Mouse (Mus musculus) lung, postnatal 4 days (tissue): ENCODE data around the gene Kmt2e.
A peak's percentile ranks its signal among the peaks of the same experiment; 100 is the strongest.
"Not testable (repeated sequence)": the region's sequence is repeated elsewhere in the genome, so short reads cannot be mapped to it uniquely, and the experiment has no call there.

Experiments
- DNase-seq, 2 experiments: peaks; one replicate each; pipeline ENCODE4 v3.0.0; 2021

Kmt2e gene

DNA sequence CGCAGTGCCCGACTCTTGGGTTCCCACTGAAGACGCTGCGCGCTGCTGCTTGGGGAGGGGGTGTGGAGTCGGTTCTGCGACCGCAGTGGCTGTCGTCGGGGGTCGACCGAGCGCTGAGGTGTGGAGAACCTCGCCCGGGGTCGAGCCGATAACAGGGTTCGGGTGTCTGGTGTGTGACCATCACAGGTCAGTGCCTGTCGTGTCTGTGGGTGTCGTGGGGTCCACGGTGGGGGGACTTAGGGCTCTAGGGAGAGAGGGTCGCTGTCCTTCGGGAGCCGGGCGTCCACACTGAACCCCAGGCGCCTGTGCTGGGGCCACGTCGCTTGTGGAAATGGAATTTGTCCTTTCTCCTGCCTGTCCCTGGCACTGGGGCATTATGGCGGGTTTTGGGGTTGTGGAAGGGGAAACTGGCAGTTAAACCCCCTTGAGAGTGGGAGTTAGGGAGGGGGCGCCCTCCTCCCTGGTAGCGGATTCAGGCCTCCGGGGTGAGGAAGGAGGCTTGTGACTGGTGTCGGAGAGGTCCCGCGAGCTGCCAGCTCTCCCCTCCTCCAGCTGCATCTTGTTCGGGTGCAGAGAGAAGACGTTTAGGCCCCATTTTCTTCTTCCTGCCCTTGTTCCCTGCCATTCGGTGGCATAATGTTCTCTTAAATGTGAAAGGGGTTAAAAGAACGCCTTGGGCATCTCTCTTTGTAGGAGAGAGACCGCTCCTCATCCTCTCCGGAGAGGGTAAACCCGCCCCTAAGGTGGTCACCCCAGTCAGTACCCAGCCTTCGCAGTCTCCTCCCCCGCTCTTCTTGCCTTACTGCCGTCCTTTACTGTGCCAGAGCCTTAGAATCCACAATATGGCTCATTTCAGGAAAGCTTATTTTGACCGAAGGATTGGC is 599 bp downstream of the Kmt2e start:
- DNase-seq, result peak; percentile 69 to 73

DNA sequence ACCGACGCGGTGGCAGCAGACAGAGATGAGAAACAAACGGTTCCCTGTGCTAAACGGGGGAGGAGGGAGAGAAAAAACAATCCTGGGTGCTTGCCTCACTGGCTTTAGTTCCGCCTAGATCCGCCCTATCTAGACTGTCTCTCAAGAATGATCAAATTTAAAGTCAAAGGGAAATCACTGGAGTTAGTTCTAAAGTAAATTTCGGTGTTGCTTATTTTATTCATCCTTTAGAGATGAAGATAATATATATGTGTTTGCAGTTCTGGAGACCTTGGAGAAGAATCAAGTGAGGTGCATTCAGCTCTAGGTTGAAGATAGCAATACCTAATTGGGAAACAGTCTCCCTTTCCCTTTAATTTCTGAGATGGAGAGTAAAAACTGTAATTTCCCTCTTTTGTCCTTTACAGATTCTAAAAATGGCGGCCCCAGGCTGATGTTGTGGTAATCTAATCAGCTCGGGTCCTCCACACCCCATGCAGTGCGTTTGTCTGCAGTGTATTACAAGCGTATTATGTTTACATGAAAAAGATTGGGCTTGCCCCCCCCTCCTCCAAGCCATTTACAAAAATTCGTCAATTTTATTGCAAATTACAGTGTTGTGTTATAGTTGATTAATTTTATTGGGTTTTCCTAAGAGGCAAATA is 1.4 kb downstream of the Kmt2e start:
- peak in 1 of 2 experiments; percentile 25 for DNase-seq

DNA sequence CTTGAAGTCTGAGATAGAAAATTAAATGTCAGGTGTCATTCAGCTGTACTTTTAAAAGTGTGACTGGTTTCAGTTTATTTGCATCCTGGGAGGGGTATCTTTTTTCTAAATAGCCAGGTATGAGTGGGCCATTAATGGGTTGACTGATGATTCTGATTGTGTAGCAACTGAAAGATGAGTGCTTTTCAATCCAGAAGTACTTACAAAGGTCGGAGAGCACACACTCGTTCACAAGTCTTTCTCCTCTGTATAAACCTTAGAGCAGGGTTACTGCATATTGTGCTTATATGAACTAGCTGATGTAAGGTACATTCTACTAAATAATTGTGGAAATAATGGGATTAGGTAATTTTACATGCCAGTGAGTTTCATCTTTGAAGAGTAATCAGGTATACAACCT is 2.5 kb downstream of the Kmt2e start:
- no peak for DNase-seq

- no peak for DNase-seq
Observed at GRCm38 (mm10) chr5:23439857-23440256, 5.6 kb downstream of the Kmt2e start.

- no peak for DNase-seq
Observed at GRCm38 (mm10) chr5:23440572-23440971, 6.3 kb downstream of the Kmt2e start.

- DNase-seq, result no peak
Observed at GRCm38 (mm10) chr5:23441916-23442315, 7.7 kb downstream of the Kmt2e start.

GRCm38 (mm10) chr5:23444411-23444810 is 10.2 kb downstream of the Kmt2e start:
- no peak for DNase-seq

DNA sequence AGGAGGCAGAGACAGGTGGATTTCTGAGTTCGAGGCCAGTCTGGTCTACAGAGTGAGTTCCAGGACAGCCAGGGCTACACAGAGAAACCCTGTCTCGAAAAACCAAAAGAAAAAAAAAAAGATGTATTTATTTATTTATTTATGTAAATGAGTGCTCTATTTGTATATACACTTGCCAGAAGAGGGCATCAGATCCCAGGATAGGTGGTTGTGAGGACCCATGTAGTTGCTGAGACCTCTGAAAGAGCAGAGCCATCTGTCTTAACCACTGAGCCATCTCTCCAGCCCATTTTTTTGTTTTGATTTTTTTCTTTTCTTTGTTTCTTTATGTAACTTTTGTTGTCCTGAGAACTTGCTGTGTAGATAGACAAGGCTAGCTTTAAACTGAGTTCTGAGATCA is 19.3 kb downstream of the Kmt2e start:
- not testable (repeated sequence) for DNase-seq

DNA sequence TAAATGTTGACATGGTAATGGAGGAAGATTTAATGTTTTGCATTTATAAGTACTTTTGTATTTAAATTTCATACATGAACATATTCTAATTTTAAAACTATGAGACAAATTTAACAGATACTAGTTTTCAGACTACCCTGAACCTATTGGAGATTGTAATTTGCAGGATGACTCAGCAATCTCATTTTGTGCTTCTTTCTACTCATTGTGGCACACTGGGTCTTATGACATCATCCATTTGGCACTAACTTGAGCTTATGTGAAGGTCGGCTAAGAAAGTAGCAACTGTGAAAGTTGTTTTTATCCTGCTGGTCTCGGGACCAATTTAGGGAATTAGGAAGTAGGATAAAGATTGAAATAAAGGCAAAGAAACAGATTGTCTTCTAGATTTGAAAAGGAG is 27.4 kb downstream of the Kmt2e start:
- DNase-seq, result no peak

- DNase-seq, result no peak
Observed at GRCm38 (mm10) chr5:23464247-23464646, 30.0 kb downstream of the Kmt2e start.

DNA sequence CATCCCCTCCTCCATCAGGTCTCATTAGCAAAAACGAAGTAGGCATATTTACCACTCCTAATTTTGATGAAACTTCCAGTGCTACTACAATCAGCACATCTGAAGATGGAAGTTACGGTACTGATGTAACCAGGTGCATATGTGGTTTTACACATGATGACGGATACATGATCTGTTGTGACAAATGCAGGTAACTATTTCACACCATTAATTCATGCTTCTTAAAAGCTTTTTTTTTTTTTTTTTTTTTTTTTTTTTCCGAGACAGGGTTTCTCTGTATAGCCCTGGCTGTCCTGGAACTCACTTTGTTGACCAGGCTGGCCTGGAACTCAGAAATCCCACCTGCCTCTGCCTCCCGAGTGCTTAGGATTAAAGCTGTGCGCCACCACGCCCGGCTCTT is 30.5 kb downstream of the Kmt2e start:
- DNase-seq, result no peak

DNA sequence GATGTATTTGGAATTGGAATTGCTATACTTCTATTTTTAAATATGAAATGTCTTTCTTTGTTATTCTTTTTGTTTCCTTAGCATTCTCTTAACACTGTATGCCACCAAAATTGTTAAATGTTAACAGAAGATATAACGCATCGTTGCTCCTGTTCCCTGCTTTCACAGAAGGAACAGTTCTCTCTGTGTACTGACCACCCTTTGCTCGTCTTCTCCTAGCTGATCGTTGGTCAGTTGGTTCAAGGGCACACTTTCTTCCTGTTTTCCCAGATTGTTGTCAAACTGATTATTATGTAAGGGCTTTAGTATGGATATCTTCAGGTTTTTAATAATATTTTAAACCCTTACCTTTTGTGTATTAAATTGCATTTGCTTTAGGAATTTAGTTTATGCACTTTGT is 32.3 kb downstream of the Kmt2e start:
- DNase-seq, result no peak

GRCm38 (mm10) chr5:23473098-23473873 is 39.0 kb downstream of the Kmt2e start:
- DNase-seq, result no peak

DNA sequence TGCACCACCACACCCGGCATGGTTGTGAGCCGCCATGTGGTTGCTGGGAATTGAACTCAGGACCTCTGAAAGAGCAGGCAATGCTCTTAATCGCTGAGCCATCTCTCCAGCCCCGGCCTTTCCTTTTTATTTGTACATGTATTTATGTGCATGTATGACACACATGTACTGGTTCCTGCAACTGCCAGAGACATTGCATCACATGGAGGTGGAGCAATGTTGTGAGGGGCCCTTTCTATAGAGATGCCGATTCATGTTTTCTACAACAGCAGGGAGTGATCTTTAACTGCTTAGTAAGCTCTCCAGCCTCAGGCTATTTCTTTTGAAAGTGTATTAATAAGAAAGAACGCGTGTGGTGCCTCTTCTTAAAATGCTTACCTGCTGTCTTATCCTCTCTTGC is 49.6 kb downstream of the Kmt2e start:
- DNase-seq, result no peak

DNA sequence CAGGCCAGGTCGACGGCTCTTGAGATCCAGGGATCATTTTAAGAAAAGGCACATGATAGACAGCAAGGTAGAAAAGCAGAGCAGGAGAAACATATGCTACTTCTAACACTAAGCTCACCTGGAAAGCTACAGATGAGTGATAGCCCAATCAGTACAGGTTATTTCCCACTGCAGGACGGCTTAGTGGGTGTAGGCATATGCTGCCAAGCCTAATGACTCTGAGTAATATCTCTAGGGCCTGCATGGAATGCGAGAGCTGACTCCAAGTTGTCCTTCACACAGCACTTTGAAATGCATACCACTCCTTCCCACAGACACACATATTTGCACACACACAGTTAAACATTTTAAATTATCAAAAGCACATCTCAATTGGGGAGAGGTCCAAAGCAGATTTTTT is 55.0 kb downstream of the Kmt2e start:
- DNase-seq, result no peak

DNA sequence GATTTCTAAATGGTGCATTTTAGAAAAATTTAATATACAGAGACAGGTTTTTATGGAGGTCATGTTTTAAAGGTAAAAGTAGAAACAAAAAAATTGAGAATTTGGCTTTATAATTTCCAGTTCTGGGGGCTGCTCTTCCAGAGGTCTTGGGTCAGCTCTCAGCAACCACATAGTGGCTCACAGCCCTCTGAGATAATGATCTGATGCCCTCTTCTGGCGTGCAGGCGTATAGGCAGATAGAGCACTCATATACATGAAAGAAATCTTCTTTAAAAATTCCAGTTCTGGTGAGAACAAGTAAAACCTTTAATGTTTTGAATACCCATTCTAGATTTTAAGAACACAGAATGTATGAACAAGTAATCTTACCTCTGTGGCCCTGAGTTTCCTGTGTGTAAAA is 56.6 kb downstream of the Kmt2e start:
- no peak for DNase-seq

GRCm38 (mm10) chr5:23496396-23496795 is 62.2 kb downstream of the Kmt2e start:
- DNase-seq, result no peak

DNA sequence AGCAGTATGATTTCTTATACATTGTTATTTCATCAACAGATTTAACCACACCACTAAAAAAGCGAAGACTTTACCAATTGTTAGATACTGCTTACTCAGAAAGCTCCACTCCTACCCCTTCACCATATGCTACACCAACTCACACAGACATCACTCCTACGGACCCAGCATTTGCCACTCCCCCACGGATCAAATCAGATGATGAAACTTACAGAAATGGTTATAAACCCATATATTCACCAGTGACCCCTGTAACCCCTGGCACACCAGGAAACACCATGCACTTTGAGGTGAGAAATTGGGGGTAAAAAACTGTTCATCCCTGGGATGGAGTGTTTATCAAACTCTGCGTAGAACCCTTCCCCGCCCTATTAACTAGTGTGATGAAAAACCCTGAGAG is 62.7 kb downstream of the Kmt2e start:
- DNase-seq, result no peak

- no peak for DNase-seq
Observed at GRCm38 (mm10) chr5:23497920-23498319, 63.7 kb downstream of the Kmt2e start.

DNA sequence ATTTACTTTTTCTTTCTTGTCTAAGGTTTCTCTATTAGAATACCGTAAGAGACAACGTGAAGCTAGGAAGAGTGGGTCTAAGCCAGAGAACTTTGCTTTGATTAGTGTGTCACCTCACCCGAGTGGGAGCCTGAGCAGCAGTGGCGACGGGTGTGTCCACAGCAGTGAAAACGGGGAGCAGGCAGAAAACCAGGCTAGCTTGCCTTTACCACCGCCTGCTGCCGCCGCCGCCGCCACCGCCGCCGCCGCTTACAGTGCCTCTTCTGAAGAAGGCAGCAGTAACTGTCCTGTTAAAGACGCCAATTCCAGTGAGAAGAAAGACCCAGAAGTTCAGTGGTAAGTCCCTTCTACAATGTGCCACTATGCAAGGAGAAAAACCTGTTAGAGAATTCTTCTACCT is 65.0 kb downstream of the Kmt2e start:
- DNase-seq, result no peak

GRCm38 (mm10) chr5:23500715-23501114 is 66.5 kb downstream of the Kmt2e start:
- no peak for DNase-seq

DNA sequence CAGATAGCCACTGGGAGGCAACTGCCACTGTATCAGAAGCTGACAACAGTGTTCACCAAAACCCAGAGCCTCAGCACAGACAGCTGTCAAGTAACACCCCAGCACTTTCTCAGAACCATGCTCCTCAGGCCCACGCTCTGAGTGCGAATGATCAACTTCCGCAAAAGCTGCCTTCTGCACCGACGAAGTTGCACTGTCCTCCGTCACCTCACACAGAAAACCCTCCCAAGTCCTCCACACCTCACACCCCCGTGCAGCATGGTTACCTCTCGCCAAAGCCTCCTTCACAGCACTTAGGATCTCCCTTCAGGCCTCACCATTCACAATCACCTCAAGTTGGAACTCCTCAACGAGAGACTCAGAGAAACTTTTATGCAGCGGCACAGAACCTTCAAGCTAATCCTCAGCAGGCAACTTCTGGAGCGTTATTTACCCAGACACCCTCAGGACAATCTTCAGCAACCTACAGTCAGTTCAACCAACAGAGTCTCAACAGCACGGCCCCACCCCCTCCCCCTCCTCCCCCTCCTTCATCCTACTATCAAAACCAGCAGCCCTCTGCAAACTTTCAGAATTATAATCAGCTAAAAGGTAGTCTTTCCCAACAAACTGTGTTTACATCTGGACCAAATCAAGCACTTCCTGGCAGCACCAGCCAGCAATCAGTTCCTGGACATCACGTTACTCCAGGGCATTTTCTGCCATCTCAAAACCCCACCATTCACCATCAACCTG is 67.5 kb downstream of the Kmt2e start:
- DNase-seq, result no peak
